Mouse (Mus musculus) brain, embryonic 14.5 days (tissue): Measurements from ENCODE around the gene Sept1.

Experiments
- CTCF ChIP-seq: fragments of 200-500 bp; IDR thresholded peaks from 2 replicates; pipeline ENCODE4 v1.5.1; 2012; ENCODE audit warnings: inconsistent platforms, mild to moderate bottlenecking, moderate library complexity, borderline replicate concordance; ENCODE audit not compliant: insufficient read depth, insufficient read length; ENCODE audit errors: extremely low read depth
- POLR2A ChIP-seq: fragments of 200-500 bp; IDR thresholded peaks from 2 replicates; pipeline ENCODE4 v1.6.1; 2012; ENCODE audit warnings: mild to moderate bottlenecking, inconsistent platforms, borderline replicate concordance; ENCODE audit not compliant: poor library complexity, insufficient read depth, insufficient read length, severe bottlenecking; ENCODE audit errors: extremely low read depth

- TF ChIP-seq POLR2A (no peak), CTCF (no peak)
Observed at GRCm38 (mm10) chr7:127263526-127263925, 30.6 kb upstream of the Sept1 start.
